In the genomic region with DNA sequence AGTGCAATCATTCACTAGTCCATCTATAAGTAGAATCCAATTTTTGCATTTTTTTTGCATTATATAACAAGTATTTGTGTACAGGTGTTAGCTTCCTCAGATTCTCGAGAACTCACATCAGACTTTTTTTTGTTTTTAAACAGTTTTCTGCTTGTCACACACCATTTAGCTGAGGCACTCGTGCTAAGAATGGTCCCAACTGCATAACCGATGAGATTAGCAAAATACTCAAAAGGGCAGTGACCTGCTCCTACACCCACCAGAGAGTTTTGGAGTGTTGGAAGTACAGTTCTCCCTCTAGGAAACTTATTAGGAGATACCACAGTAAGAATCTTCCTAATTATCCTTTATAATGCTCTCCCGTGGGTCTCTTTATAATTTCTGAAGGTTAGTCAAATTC, we compare ENCODE assay signal across 8 mouse cellular contexts. TPM values are rescaled to one million over a fixed set of nuclear protein-coding genes. Genes with fewer than 3 reads are reported as not detected.
A peak's percentile ranks its signal among the peaks of the same experiment; 100 is the strongest.
DNase-seq lines count a peak whose midpoint lies in the region; ATAC-seq and TF ChIP-seq lines count a peak whose summit lies in the region.

No protein-coding gene starts in this region.

- no peak for TF ChIP-seq EP300 in heart, postnatal 0 days (IDR thresholded peaks at IDR 0.05; ENCODE audit: low read depth)

- TF ChIP-seq CTCF in heart, postnatal 0 days (IDR thresholded peaks at IDR 0.05; ENCODE audit: low read depth): no peak

- H3K4me1 ChIP-seq in heart, postnatal 0 days (ENCODE audit: control insufficient read depth, insufficient read depth): peaks cover 13% of the 10 kb centered on the region
- H3K4me1 ChIP-seq in embryonic facial prominence, embryonic 11.5 days (ENCODE audit: control insufficient read depth, insufficient read depth, low read length): no peaks in the 10 kb centered on the region
- H3K4me1 ChIP-seq in intestine, embryonic 15.5 days (replicated peaks): 0 out of 2 replicates have a peak, but pooled peaks cover 3% of the 10 kb centered on the region

- intact Hi-C loops in heart, postnatal 14 days (cut with DNase I): loop anchor here (5.0 kb wide), 1 partner anchor 53 kb away; a partner anchor contains a TSS

- peak overlapping the region; percentile 99 for H3K4me2 ChIP-seq in heart, postnatal 0 days (ENCODE audit: low read depth, low read length)
- H3K4me2 ChIP-seq in embryonic facial prominence, embryonic 11.5 days (ENCODE audit: low read depth, low read length): peak overlapping the region; percentile 98
- peak overlapping the region; percentile 98 for H3K4me2 ChIP-seq in intestine, embryonic 15.5 days (replicated peaks)
- H3K4me2 ChIP-seq in myocyte (ENCODE audit: low read depth): peak overlapping the region; percentile 75

- H3ac ChIP-seq in myocyte (ENCODE audit: control insufficient read depth, insufficient read length): no peak overlapping the region

- no peaks in the 10 kb centered on the region for H3K27me3 ChIP-seq in heart, postnatal 0 days (ENCODE audit: control insufficient read depth, insufficient read depth, low read length)
- H3K27me3 ChIP-seq in embryonic facial prominence, embryonic 11.5 days (ENCODE audit: control insufficient read depth, insufficient read depth, low read length): no peaks in the 10 kb centered on the region
- H3K27me3 ChIP-seq in intestine, embryonic 15.5 days (replicated peaks): no peaks in the 10 kb centered on the region
- no peaks in the 10 kb centered on the region for H3K27me3 ChIP-seq in myocyte (ENCODE audit: control insufficient read depth, insufficient read depth, insufficient read length)

- no peak for TF ChIP-seq POLR2A in myocyte (IDR thresholded peaks at IDR 0.05; ENCODE audit: insufficient read length, low read depth)

- no peaks in the 10 kb centered on the region for H3K36me3 ChIP-seq in heart, postnatal 0 days (replicated peaks; ENCODE audit: control insufficient read depth, insufficient read depth, low read length)
- no peaks in the 10 kb centered on the region for H3K36me3 ChIP-seq in embryonic facial prominence, embryonic 11.5 days (replicated peaks; ENCODE audit: control insufficient read depth, insufficient read depth, low read depth, low read length)
- H3K36me3 ChIP-seq in intestine, embryonic 15.5 days: no peaks in the 10 kb centered on the region
- no peaks in the 10 kb centered on the region for H3K36me3 ChIP-seq in myocyte (ENCODE audit: control insufficient read depth, insufficient read depth)

- H3K9me3 ChIP-seq in heart, postnatal 0 days (replicated peaks; ENCODE audit: control insufficient read depth, low read length): no peaks in the 10 kb centered on the region
- H3K9me3 ChIP-seq in embryonic facial prominence, embryonic 11.5 days (replicated peaks; ENCODE audit: control insufficient read depth, low read length): no peaks in the 10 kb centered on the region
- no peaks in the 10 kb centered on the region for H3K9me3 ChIP-seq in intestine, embryonic 15.5 days

- no peak for ATAC-seq in heart, postnatal 0 days (ENCODE audit: insufficient read depth, low read depth)
- ATAC-seq in embryonic facial prominence, embryonic 11.5 days (replicated peaks; ENCODE audit: insufficient number of reproducible peaks, low FRiP score, low TSS enrichment, low read depth): no peak
- ATAC-seq in intestine, embryonic 15.5 days: no peak

- no peak overlapping the region for H3K27ac ChIP-seq in heart, postnatal 0 days (ENCODE audit: low read depth)
- no peak overlapping the region for H3K27ac ChIP-seq in embryonic facial prominence, embryonic 11.5 days (replicated peaks; ENCODE audit: low read depth, low read length)
- H3K27ac ChIP-seq in intestine, embryonic 15.5 days: no peak overlapping the region

- DNase-seq in heart, postnatal 0 days (ENCODE audit: low spot score): no peak
- DNase-seq in heart, postnatal 14 days: no peak
- DNase-seq in embryonic facial prominence, embryonic 11.5 days (ENCODE audit: low spot score): no peak
- no peak for DNase-seq in c-Kit-positive CD71-positive TER-119-positive erythroid progenitor cells, embryonic 14.5 days (ENCODE audit: low spot score)
- no peak for DNase-seq in urinary bladder, adult 18-20 months (ENCODE audit: low spot score in 2 of 2)
- no peak for DNase-seq in adrenal gland, postnatal 10 days

- peaks cover 31% of the 10 kb centered on the region for H3K79me2 ChIP-seq in myocyte (ENCODE audit: control insufficient read depth, insufficient read depth)

- 21% methylated on average over 4 of the region's 4 CpGs for WGBS in heart, postnatal 0 days
- 42% methylated on average over 4 of the region's 4 CpGs for WGBS in embryonic facial prominence, embryonic 11.5 days
- WGBS in intestine, embryonic 15.5 days: 38% methylated on average over 4 of the region's 4 CpGs

- H3K9ac ChIP-seq in heart, postnatal 0 days (replicated peaks; ENCODE audit: low read depth, low read length): peak overlapping the region; percentile 64; the same call in 1 of the 2 replicates
- H3K9ac ChIP-seq in embryonic facial prominence, embryonic 11.5 days (replicated peaks; ENCODE audit: low read length): no peak overlapping the region
- no peak overlapping the region for H3K9ac ChIP-seq in intestine, embryonic 15.5 days

- peak overlapping the region; percentile 88 for H3K4me3 ChIP-seq in heart, postnatal 0 days (ENCODE audit: low read depth, low read length)
- H3K4me3 ChIP-seq in embryonic facial prominence, embryonic 11.5 days (ENCODE audit: low read depth, low read length): peak overlapping the region; percentile 70
- peak overlapping the region; percentile 87 for H3K4me3 ChIP-seq in intestine, embryonic 15.5 days (replicated peaks)
- H3K4me3 ChIP-seq in myocyte: peak overlapping the region; percentile 59

TF ChIP-seq in myocyte, 11 proteins besides CTCF, POLR2A, EP300 and RAD21:
- TF ChIP-seq POLR2AphosphoS2 (IDR thresholded peaks at IDR 0.05; ENCODE audit: insufficient read length, low read depth) (no peak), TCF3 (IDR thresholded peaks at IDR 0.05; ENCODE audit: insufficient read length, low read depth) (no peak), SRF (IDR thresholded peaks at IDR 0.05; ENCODE audit: control insufficient read depth, insufficient read length, low read depth) (no peak), USF1 (IDR thresholded peaks at IDR 0.05; ENCODE audit: low read depth) (no peak), E2F4 (IDR thresholded peaks at IDR 0.05; ENCODE audit: insufficient read depth) (no peak), MAX (IDR thresholded peaks at IDR 0.05; ENCODE audit: low read depth) (no peak), CEBPB (IDR thresholded peaks at IDR 0.05; ENCODE audit: insufficient read depth, poor library complexity, severe bottlenecking) (no peak), REST (IDR thresholded peaks at IDR 0.05; ENCODE audit: insufficient read depth, insufficient read length) (no peak)

RNA-seq across cellular contexts. Expression of a gene that starts 1.0 kb away (rescaled TPM):
- total RNA-seq in heart, postnatal 0 days (2014; rRNA removed; ENCODE audit: low replicate concordance): 2.6 and 3.7 TPM in 2 replicates
- 4.2 and 5.5 TPM in 2 replicates for polyA plus RNA-seq in heart, postnatal 0 days (2015; fragmentation: Nextera tagmentation; extraction: Ambion mirVana)
- 1 to 10 TPM; 1.9 to 2.0 TPM for total RNA-seq in heart, postnatal 14 days (2021)
- 17.6 and 20.0 TPM in 2 replicates for polyA plus RNA-seq in embryonic facial prominence, embryonic 11.5 days (2014; fragmentation: Nextera tagmentation; extraction: Ambion mirVana)
- polyA plus RNA-seq in intestine, embryonic 15.5 days (2015; fragmentation: Nextera tagmentation; extraction: Ambion mirVana): 16.7 and 17.2 TPM in 2 replicates
- polyA plus RNA-seq in myocyte (2012; fragmentation: generic; extraction: Trizol): 3.5 TPM
- 1 to 10 TPM; 5.0 to 6.9 TPM for total RNA-seq in adrenal gland, postnatal 10 days (2021)

RNA-seq across cellular contexts. Expression of a gene that starts 1.3 kb away (rescaled TPM):
- total RNA-seq in heart, postnatal 0 days (2014; rRNA removed; ENCODE audit: low replicate concordance): 1.8 and 4.2 TPM in 2 replicates
- 5.9 and 7.0 TPM in 2 replicates for polyA plus RNA-seq in heart, postnatal 0 days (2015; fragmentation: Nextera tagmentation; extraction: Ambion mirVana)
- 1 to 10 TPM; 2.7 to 2.8 TPM for total RNA-seq in heart, postnatal 14 days (2021)
- 4.3 and 6.4 TPM in 2 replicates for polyA plus RNA-seq in embryonic facial prominence, embryonic 11.5 days (2014; fragmentation: Nextera tagmentation; extraction: Ambion mirVana)
- polyA plus RNA-seq in intestine, embryonic 15.5 days (2015; fragmentation: Nextera tagmentation; extraction: Ambion mirVana): 8.4 and 9.2 TPM in 2 replicates
- 0.62 TPM for polyA plus RNA-seq in myocyte (2012; fragmentation: generic; extraction: Trizol)
- total RNA-seq in adrenal gland, postnatal 10 days (2021): 10 to 100 TPM in 1 of 2 experiments, 1 to 10 TPM in 1; 7.0 to 12.4 TPM

RNA-seq across cellular contexts. Expression of a gene that starts 52.3 kb away (rescaled TPM):
- total RNA-seq in heart, postnatal 0 days (2014; rRNA removed; ENCODE audit: low replicate concordance): 23.8 and 62.8 TPM in 2 replicates
- 14.9 and 16.3 TPM in 2 replicates for polyA plus RNA-seq in heart, postnatal 0 days (2015; fragmentation: Nextera tagmentation; extraction: Ambion mirVana)
- total RNA-seq in heart, postnatal 14 days (2021): 10 to 100 TPM; 13.1 to 19.0 TPM
- polyA plus RNA-seq in embryonic facial prominence, embryonic 11.5 days (2014; fragmentation: Nextera tagmentation; extraction: Ambion mirVana): 31.8 and 33.9 TPM in 2 replicates
- polyA plus RNA-seq in intestine, embryonic 15.5 days (2015; fragmentation: Nextera tagmentation; extraction: Ambion mirVana): 24.4 and 25.2 TPM in 2 replicates
- 4.2 TPM for polyA plus RNA-seq in myocyte (2012; fragmentation: generic; extraction: Trizol)
- 10 to 100 TPM; 22.7 to 28.3 TPM for total RNA-seq in adrenal gland, postnatal 10 days (2021)
